Mouse (Mus musculus): Measurements from ENCODE around the gene Ckap2. TPM values are rescaled to one million over a fixed set of nuclear protein-coding genes. Genes with fewer than 3 reads are reported as not detected.

The Ckap2 gene
- polyA plus RNA-seq, 1 experiment from 2014 or later = 47.7 TPM

GRCm38 (mm10) chr8:22197914-22198313 lies 12.3 kb upstream of the Ckap2 start:
- 93% methylated on average over 6 of the region's 6 CpGs for WGBS
- Histone ChIP-seq H3K36me3 (ENCODE audit: control insufficient read depth, insufficient read depth, low read length) (peaks cover 15% of the 10 kb centered on the region), H3K9ac (ENCODE audit: low read depth, low read length) (no peak overlapping the region), H3K4me2 (replicated peaks; ENCODE audit: low read depth, low read length) (no peak overlapping the region), H3K4me1 (ENCODE audit: control insufficient read depth, insufficient read depth, low read length) (peaks cover 4% of the 10 kb centered on the region; the same call in 1 of the 2 replicates), H3K4me3 (ENCODE audit: low read length) (no peak overlapping the region), H3K9me3 (ENCODE audit: control insufficient read depth, low read length) (no peaks in the 10 kb centered on the region), H3K27ac (ENCODE audit: low read depth, low read length) (no peak overlapping the region), H3K27me3 (ENCODE audit: control insufficient read depth, insufficient read depth, low read length) (no peaks in the 10 kb centered on the region)
- no peak for ATAC-seq (ENCODE audit: low FRiP score, low TSS enrichment)

- peak overlapping the region; percentile 99 for H3K27ac ChIP-seq (ENCODE audit: low read depth, low read length)
- peak overlapping the region; percentile 53 for H3K4me2 ChIP-seq (replicated peaks; ENCODE audit: low read depth, low read length)
- no peaks in the 10 kb centered on the region; the same call in 1 of the 2 replicates for H3K36me3 ChIP-seq (ENCODE audit: control insufficient read depth, insufficient read depth, low read length)
- no peaks in the 10 kb centered on the region for H3K27me3 ChIP-seq (ENCODE audit: control insufficient read depth, insufficient read depth, low read length)
- WGBS = 18% methylated on average over 12 of the region's 12 CpGs
- peak overlapping the region; percentile 92 for H3K9ac ChIP-seq (ENCODE audit: low read depth, low read length)
- H3K4me3 ChIP-seq (ENCODE audit: low read length) = peak overlapping the region; percentile 76
- no peaks in the 10 kb centered on the region for H3K9me3 ChIP-seq (ENCODE audit: control insufficient read depth, low read length)
- 0 out of 2 replicates have a peak, but pooled peaks have one; percentile 24 for ATAC-seq (ENCODE audit: low FRiP score, low TSS enrichment)
- peaks cover 4% of the 10 kb centered on the region; the same call in 1 of the 2 replicates for H3K4me1 ChIP-seq (ENCODE audit: control insufficient read depth, insufficient read depth, low read length)
Measured at GRCm38 (mm10) chr8:22193432-22194010, 7.9 kb upstream of the Ckap2 start.

GRCm38 (mm10) chr8:22192660-22193431 lies 7.2 kb upstream of the Ckap2 start, which contains the start of gene Vps36:
Gene Vps36, plus strand, starts transcription at chr8:22192809.
- Histone ChIP-seq H3K9me3 (ENCODE audit: control insufficient read depth, low read length) (no peaks in the 10 kb centered on the region), H3K4me3 (ENCODE audit: low read length) (peak within 1 kb of the TSS; percentile 76), H3K27ac (ENCODE audit: low read depth, low read length) (peak within 1 kb of the TSS; percentile 99), H3K4me2 (replicated peaks; ENCODE audit: low read depth, low read length) (peak within 1 kb of the TSS; percentile 53), H3K4me1 (ENCODE audit: control insufficient read depth, insufficient read depth, low read length) (peaks cover 4% of the 10 kb centered on the region; the same call in 1 of the 2 replicates), H3K27me3 (ENCODE audit: control insufficient read depth, insufficient read depth, low read length) (no peaks in the 10 kb centered on the region), H3K9ac (ENCODE audit: low read depth, low read length) (peak within 1 kb of the TSS; percentile 92), H3K36me3 (ENCODE audit: control insufficient read depth, insufficient read depth, low read length) (no peaks in the 10 kb centered on the region; the same call in 1 of the 2 replicates)
- peak; percentile 95 for ATAC-seq (ENCODE audit: low FRiP score, low TSS enrichment)
- WGBS = under 1% methylated on average over 56 of the region's 73 CpGs

GRCm38 (mm10) chr8:22184884-22185283 lies 735 bp downstream of the Ckap2 start:
- Histone ChIP-seq H3K4me1 (ENCODE audit: control insufficient read depth, insufficient read depth, low read length) (peaks cover 12% of the 10 kb centered on the region; the same call in 1 of the 2 replicates), H3K4me2 (replicated peaks; ENCODE audit: low read depth, low read length) (peak overlapping the region; percentile 62), H3K27ac (ENCODE audit: low read depth, low read length) (0 out of 2 replicates have a peak overlapping the region, but pooled peaks have one; percentile 74), H3K4me3 (ENCODE audit: low read length) (peak overlapping the region; percentile 58), H3K9me3 (ENCODE audit: control insufficient read depth, low read length) (no peaks in the 10 kb centered on the region), H3K9ac (ENCODE audit: low read depth, low read length) (peak overlapping the region; percentile 76; the same call in 1 of the 2 replicates), H3K27me3 (ENCODE audit: control insufficient read depth, insufficient read depth, low read length) (no peaks in the 10 kb centered on the region), H3K36me3 (ENCODE audit: control insufficient read depth, insufficient read depth, low read length) (no peaks in the 10 kb centered on the region)
- WGBS = 0% methylated on average over 3 of the region's 3 CpGs
- ATAC-seq (ENCODE audit: low FRiP score, low TSS enrichment) = peak; percentile 70

- H3K9ac ChIP-seq (ENCODE audit: low read depth, low read length) = no peak overlapping the region
- peaks cover 43% of the 10 kb centered on the region for H3K36me3 ChIP-seq (ENCODE audit: control insufficient read depth, insufficient read depth, low read length)
- ATAC-seq (ENCODE audit: low FRiP score, low TSS enrichment) = no peak
- WGBS = 96% methylated on average over 7 of the region's 7 CpGs
- H3K27me3 ChIP-seq (ENCODE audit: control insufficient read depth, insufficient read depth, low read length) = no peaks in the 10 kb centered on the region
- no peak overlapping the region for H3K27ac ChIP-seq (ENCODE audit: low read depth, low read length)
- no peak overlapping the region for H3K4me2 ChIP-seq (replicated peaks; ENCODE audit: low read depth, low read length)
- peaks cover 5% of the 10 kb centered on the region; the same call in 1 of the 2 replicates for H3K9me3 ChIP-seq (ENCODE audit: control insufficient read depth, low read length)
- H3K4me3 ChIP-seq (ENCODE audit: low read length) = no peak overlapping the region
- no peaks in the 10 kb centered on the region for H3K4me1 ChIP-seq (ENCODE audit: control insufficient read depth, insufficient read depth, low read length)
Measured at GRCm38 (mm10) chr8:22175966-22176365, 9.7 kb downstream of the Ckap2 start.

GRCm38 (mm10) chr8:22169167-22169566 lies 16.5 kb downstream of the Ckap2 start:
- Histone ChIP-seq H3K4me3 (ENCODE audit: low read length) (no peak overlapping the region), H3K27ac (ENCODE audit: low read depth, low read length) (no peak overlapping the region), H3K4me2 (replicated peaks; ENCODE audit: low read depth, low read length) (no peak overlapping the region), H3K4me1 (ENCODE audit: control insufficient read depth, insufficient read depth, low read length) (no peaks in the 10 kb centered on the region), H3K27me3 (ENCODE audit: control insufficient read depth, insufficient read depth, low read length) (no peaks in the 10 kb centered on the region), H3K9ac (ENCODE audit: low read depth, low read length) (no peak overlapping the region), H3K9me3 (ENCODE audit: control insufficient read depth, low read length) (no peaks in the 10 kb centered on the region), H3K36me3 (ENCODE audit: control insufficient read depth, insufficient read depth, low read length) (peaks cover 28% of the 10 kb centered on the region)
- ATAC-seq (ENCODE audit: low FRiP score, low TSS enrichment) = no peak
- 91% methylated on average over 5 of the region's 5 CpGs for WGBS

- peak within 1 kb of the TSS; percentile 64 for H3K4me2 ChIP-seq (replicated peaks; ENCODE audit: low read depth, low read length)
- under 1% methylated on average over 31 of the region's 43 CpGs for WGBS
- peak within 1 kb of the TSS; percentile 65 for H3K4me3 ChIP-seq (ENCODE audit: low read length)
- H3K9me3 ChIP-seq (ENCODE audit: control insufficient read depth, low read length) = no peaks in the 10 kb centered on the region
- H3K9ac ChIP-seq (ENCODE audit: low read depth, low read length) = peak within 1 kb of the TSS; percentile 57
- peak; percentile 99 for ATAC-seq (ENCODE audit: low FRiP score, low TSS enrichment)
- H3K4me1 ChIP-seq (ENCODE audit: control insufficient read depth, insufficient read depth, low read length) = no peaks in the 10 kb centered on the region
- peaks cover 22% of the 10 kb centered on the region for H3K36me3 ChIP-seq (ENCODE audit: control insufficient read depth, insufficient read depth, low read length)
- H3K27me3 ChIP-seq (ENCODE audit: control insufficient read depth, insufficient read depth, low read length) = no peaks in the 10 kb centered on the region
- peak within 1 kb of the TSS; percentile 55; the same call in 1 of the 2 replicates for H3K27ac ChIP-seq (ENCODE audit: low read depth, low read length)
Measured at GRCm38 (mm10) chr8:22166080-22166603, 19.5 kb downstream of the Ckap2 start, which contains the start of gene Nek3. Gene Nek3, minus strand, starts transcription at chr8:22166435.

- H3K4me1 ChIP-seq (ENCODE audit: control insufficient read depth, insufficient read depth, low read length) = no peaks in the 10 kb centered on the region
- no peaks in the 10 kb centered on the region for H3K9me3 ChIP-seq (ENCODE audit: control insufficient read depth, low read length)
- H3K4me2 ChIP-seq (replicated peaks; ENCODE audit: low read depth, low read length) = peak overlapping the region; percentile 64
- ATAC-seq (ENCODE audit: low FRiP score, low TSS enrichment) = peak; percentile 18
- no peaks in the 10 kb centered on the region for H3K27me3 ChIP-seq (ENCODE audit: control insufficient read depth, insufficient read depth, low read length)
- H3K36me3 ChIP-seq (ENCODE audit: control insufficient read depth, insufficient read depth, low read length) = peaks cover 16% of the 10 kb centered on the region
- H3K9ac ChIP-seq (ENCODE audit: low read depth, low read length) = peak overlapping the region; percentile 57
- H3K27ac ChIP-seq (ENCODE audit: low read depth, low read length) = peak overlapping the region; percentile 55; the same call in 1 of the 2 replicates
- H3K4me3 ChIP-seq (ENCODE audit: low read length) = peak overlapping the region; percentile 65
- 41% methylated on average over 10 of the region's 10 CpGs for WGBS
Measured at GRCm38 (mm10) chr8:22165251-22166079, 20.2 kb downstream of the Ckap2 start.
